Mouse (Mus musculus) embryonic stem cell, embryonic (primary cell): ENCODE data around the gene Tango6.

ENCODE experiments used
- CTCF ChIA-PET, 4 experiments: fragments of 300-600 bp in 2 of 4; fragments of 350-600 bp in 2 of 4; sonication (Branson Sonifier 250); formaldehyde crosslinking; loops; one replicate each; lab custom pipeline; 2022; ENCODE audit warnings: inconsistent platforms in 2 of 4; lab: Charles Lee
- POLR2A ChIA-PET, 4 experiments: fragments of 300-600 bp in 2 of 4; fragments of 350-600 bp in 2 of 4; sonication (Branson Sonifier 250); formaldehyde crosslinking; loops; one replicate each; lab custom pipeline; 2022; ENCODE audit warnings: antibody characterized with exemption in 4 of 4, inconsistent platforms in 1 of 4; lab: Charles Lee

Gene Tango6

GRCm38 (mm10) chr8:106722453-106722852, 39.6 kb downstream of the Tango6 start:
- ChIA-PET POLR2A (interaction anchor here in 1 of 4 experiments (0.6 kb wide), 1 partner anchor 15 kb away, joined by 3 read pairs; no protein-coding TSS in a partner anchor), CTCF (no interaction called here)

- POLR2A ChIA-PET, result interaction anchor here in 1 of 4 experiments (0.5 to 1.5 kb wide), 2 partner anchors 20 to 51 kb away, joined by 3 to 5 read pairs; no protein-coding TSS in a partner anchor
- CTCF ChIA-PET, result no interaction called here
These were observed 41.1 kb downstream of the Tango6 start for GRCm38 (mm10) chr8:106723921-106724320.

- ChIA-PET POLR2A (interaction anchor here in 2 of 4 experiments (1.0 to 1.2 kb wide), 2 partner anchors 9 to 93 kb away, joined by 3 read pairs; no protein-coding TSS in a partner anchor), CTCF (no interaction called here)
These were observed 43.7 kb downstream of the Tango6 start for GRCm38 (mm10) chr8:106726551-106726950.

GRCm38 (mm10) chr8:106727241-106727835, 44.5 kb downstream of the Tango6 start:
- ChIA-PET POLR2A (no interaction called here), CTCF (no interaction called here)

- ChIA-PET POLR2A (no interaction called here), CTCF (interaction anchor here in 1 of 4 experiments (0.7 kb wide), 1 partner anchor 9 kb away, joined by 4 read pairs; no protein-coding TSS in a partner anchor)
These were observed 45.0 kb downstream of the Tango6 start for GRCm38 (mm10) chr8:106727889-106728288.

GRCm38 (mm10) chr8:106732921-106733320, 50.1 kb downstream of the Tango6 start:
- ChIA-PET CTCF (no interaction called here), POLR2A (interaction anchor here in 1 of 4 experiments (0.6 to 1.6 kb wide), 3 partner anchors 11 to 139 kb away, joined by 3 to 4 read pairs (median 3); no protein-coding TSS in a partner anchor)

- POLR2A ChIA-PET, result interaction anchor here in 1 of 4 experiments (0.7 to 1.7 kb wide), 4 partner anchors 16 to 375 kb away, joined by 3 to 4 read pairs (median 4); no protein-coding TSS in a partner anchor
These were observed 50.8 kb downstream of the Tango6 start for GRCm38 (mm10) chr8:106733703-106734102.

GRCm38 (mm10) chr8:106734222-106734621, 51.4 kb downstream of the Tango6 start:
- ChIA-PET CTCF (interaction anchor here in 2 of 4 experiments (0.5 to 0.7 kb wide), 3 partner anchors 24 to 138 kb away, joined by 3 to 4 read pairs (median 3); no protein-coding TSS in a partner anchor), POLR2A (interaction anchor here in 1 of 4 experiments (0.6 to 1.7 kb wide), 5 partner anchors 17 to 374 kb away, joined by 3 to 5 read pairs (median 4); no protein-coding TSS in a partner anchor)

More at GRCm38 (mm10) chr8:106733703-106734102, 50.8 kb downstream of the Tango6 start:
- CTCF ChIA-PET, result interaction anchor here in 2 of 4 experiments (0.5 to 0.7 kb wide), 2 partner anchors 117 to 138 kb away, joined by 3 to 4 read pairs; no protein-coding TSS in a partner anchor

- POLR2A ChIA-PET, result interaction anchor here in 3 of 4 experiments (0.6 to 1.4 kb wide), 7 partner anchors 9 to 465 kb away, joined by 3 to 5 read pairs (median 4); no protein-coding TSS in a partner anchor
- CTCF ChIA-PET, result interaction anchor here in 2 of 4 experiments (0.6 to 0.7 kb wide), 3 partner anchors 9 to 117 kb away, joined by 3 to 10 read pairs (median 4); no protein-coding TSS in a partner anchor
These were observed 54.2 kb downstream of the Tango6 start for GRCm38 (mm10) chr8:106736861-106737662.

GRCm38 (mm10) chr8:106737846-106738245, 55.0 kb downstream of the Tango6 start:
- CTCF ChIA-PET, result interaction anchor here in 1 of 4 experiments (0.7 kb wide), 1 partner anchor 40 kb away, joined by 3 read pairs; no protein-coding TSS in a partner anchor
- POLR2A ChIA-PET, result interaction anchor here in 1 of 4 experiments (0.6 kb wide), 1 partner anchor 16 kb away, joined by 3 read pairs; no protein-coding TSS in a partner anchor

- ChIA-PET POLR2A (interaction anchor here in 2 of 4 experiments (0.6 to 1.1 kb wide), 4 partner anchors 10 to 340 kb away, joined by 3 to 4 read pairs (median 3); partner anchors contain the start of gene Has3 (in 1 of the 2)), CTCF (interaction anchor here in 3 of 4 experiments (0.5 to 1.0 kb wide), 5 partner anchors 24 to 64 kb away, joined by 3 to 5 read pairs (median 3); no protein-coding TSS in a partner anchor)
These were observed 59.5 kb downstream of the Tango6 start for GRCm38 (mm10) chr8:106742321-106742720.

GRCm38 (mm10) chr8:106743361-106743760, 60.5 kb downstream of the Tango6 start:
- CTCF ChIA-PET, result interaction anchor here in 1 of 4 experiments (0.7 kb wide), 1 partner anchor 96 kb away, joined by 3 read pairs; no protein-coding TSS in a partner anchor
- POLR2A ChIA-PET, result interaction anchor here in 2 of 4 experiments (0.6 to 0.7 kb wide), 4 partner anchors 10 to 144 kb away, joined by 3 to 5 read pairs (median 3); no protein-coding TSS in a partner anchor

- CTCF ChIA-PET, result interaction anchor here in 1 of 4 experiments (0.5 kb wide), 1 partner anchor 13 kb away, joined by 3 read pairs; no protein-coding TSS in a partner anchor
- POLR2A ChIA-PET, result no interaction called here
These were observed 70.6 kb downstream of the Tango6 start for GRCm38 (mm10) chr8:106753436-106753835.

GRCm38 (mm10) chr8:106761317-106761716, 78.4 kb downstream of the Tango6 start:
- CTCF ChIA-PET, result no interaction called here
- POLR2A ChIA-PET, result no interaction called here

GRCm38 (mm10) chr8:106761867-106762523, 79.1 kb downstream of the Tango6 start:
- ChIA-PET POLR2A (interaction anchor here in 2 of 4 experiments (0.8 to 1.0 kb wide), 2 partner anchors 10 to 110 kb away, joined by 3 read pairs; no protein-coding TSS in a partner anchor), CTCF (interaction anchor here in 2 of 4 experiments (0.6 to 1.2 kb wide), 2 partner anchors 44 to 334 kb away, joined by 4 read pairs; no protein-coding TSS in a partner anchor)

GRCm38 (mm10) chr8:106764529-106764928, 81.7 kb downstream of the Tango6 start:
- CTCF ChIA-PET, result no interaction called here
- POLR2A ChIA-PET, result interaction anchor here in 1 of 4 experiments (0.6 kb wide), 2 partner anchors 188 to 1322 kb away, joined by 3 to 8 read pairs; no protein-coding TSS in a partner anchor

- ChIA-PET POLR2A (interaction anchor here in 2 of 4 experiments (0.7 to 1.9 kb wide), 2 partner anchors 10 to 395 kb away, joined by 5 to 9 read pairs; no protein-coding TSS in a partner anchor), CTCF (no interaction called here)
These were observed 82.7 kb downstream of the Tango6 start for GRCm38 (mm10) chr8:106765570-106765969.
